Mouse (Mus musculus): ENCODE results near the gene Gm5890. TPM values are rescaled to one million over a fixed set of nuclear protein-coding genes. Genes with fewer than 3 reads are reported as not detected.
"Not testable (repeated sequence)": the region's sequence is repeated elsewhere in the genome, so short reads cannot be mapped to it uniquely, and the experiment has no call there.

Gene Gm5890
- polyA plus RNA-seq (2012; ENCODE audit: insufficient read depth, insufficient read length, missing spikeins): not detected in 2 replicates

DNA sequence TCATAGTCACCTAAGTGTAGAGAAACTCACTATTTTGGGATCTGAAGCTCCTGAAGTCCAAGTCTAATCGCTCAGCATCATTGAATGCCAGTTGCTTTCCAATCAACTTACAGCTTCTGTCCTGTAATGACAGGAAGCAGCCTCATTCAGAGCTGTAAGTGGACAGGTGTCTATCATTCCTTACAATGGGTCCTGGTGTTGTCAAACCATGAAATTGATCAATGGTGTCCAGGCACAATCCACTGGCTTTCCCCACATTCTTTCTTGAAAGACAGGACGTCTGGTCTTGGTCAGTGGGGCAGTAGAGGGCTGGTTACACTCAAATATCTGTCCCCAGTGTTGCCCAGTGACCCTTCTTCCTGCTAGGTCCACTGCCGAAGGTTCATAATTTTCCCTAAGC is at the start of gene Gm5890:
Gene Gm5890 (minus strand): TSS at position 101 of the 400 bp plus-strand sequence.
- H3K4me3 ChIP-seq (ENCODE audit: insufficient read depth, low read depth, low read length); H3K4me1 ChIP-seq (ENCODE audit: control insufficient read depth, insufficient read depth, insufficient read length, low read length); H3K27ac ChIP-seq (replicated peaks; ENCODE audit: low read depth, low read length): not testable (repeated sequence)

- H3K4me1 ChIP-seq (ENCODE audit: control insufficient read depth, insufficient read depth, insufficient read length, low read length); H3K27ac ChIP-seq (replicated peaks; ENCODE audit: low read depth, low read length); H3K4me3 ChIP-seq (ENCODE audit: insufficient read depth, low read depth, low read length): not testable (repeated sequence)
These were observed 28.9 kb downstream of the Gm5890 start, which contains the start of gene Gm4498 for GRCm38 (mm10) chr7:20233728-20234127. Gene Gm4498, minus strand, starts transcription at chr7:20233828.

Other genes with a start within 250 kb of the Gm5890 start
- not detected in 2 replicates for gene Vmn1r91, start 163.2 kb downstream of the Gm5890 start, polyA plus RNA-seq (2012; ENCODE audit: insufficient read depth, insufficient read length, missing spikeins)
- gene Gm16442, start 140.3 kb downstream of the Gm5890 start, polyA plus RNA-seq (2012; ENCODE audit: insufficient read depth, insufficient read length, missing spikeins): not detected in 2 replicates
- gene Vmn1r93, start 123.7 kb downstream of the Gm5890 start, polyA plus RNA-seq (2012; ENCODE audit: insufficient read depth, insufficient read length, missing spikeins): not detected in 2 replicates
- gene Vmn1r94, start 94.5 kb downstream of the Gm5890 start, polyA plus RNA-seq (2012; ENCODE audit: insufficient read depth, insufficient read length, missing spikeins): not detected in 2 replicates
- gene Vmn1r95, start 69.1 kb downstream of the Gm5890 start, polyA plus RNA-seq (2012; ENCODE audit: insufficient read depth, insufficient read length, missing spikeins): not detected in 2 replicates
- gene Gm6164, start 57.2 kb downstream of the Gm5890 start, polyA plus RNA-seq (2012; ENCODE audit: insufficient read depth, insufficient read length, missing spikeins): not detected in 2 replicates
- not detected in 2 replicates for gene Gm4498, start 29.0 kb downstream of the Gm5890 start, polyA plus RNA-seq (2012; ENCODE audit: insufficient read depth, insufficient read length, missing spikeins)
- not detected in 2 replicates for gene Gm4133, start 71.2 kb upstream of the Gm5890 start, polyA plus RNA-seq (2012; ENCODE audit: insufficient read depth, insufficient read length, missing spikeins)
- gene Gm5728, start 112.6 kb upstream of the Gm5890 start, polyA plus RNA-seq (2012; ENCODE audit: insufficient read depth, insufficient read length, missing spikeins): not detected in 2 replicates
- not detected in 2 replicates for gene Vmn1r100, start 155.1 kb upstream of the Gm5890 start, polyA plus RNA-seq (2012; ENCODE audit: insufficient read depth, insufficient read length, missing spikeins)
- not detected in 2 replicates for gene Vmn1r101, start 179.8 kb upstream of the Gm5890 start, polyA plus RNA-seq (2012; ENCODE audit: insufficient read depth, insufficient read length, missing spikeins)
- gene Gm10670, start 212.1 kb upstream of the Gm5890 start, polyA plus RNA-seq (2012; ENCODE audit: insufficient read depth, insufficient read length, missing spikeins): not detected in 2 replicates
- gene Vmn1r103, start 247.7 kb upstream of the Gm5890 start, polyA plus RNA-seq (2012; ENCODE audit: insufficient read depth, insufficient read length, missing spikeins): not detected in 2 replicates